Mouse (Mus musculus) mouse trophoblast stem cell (cell line): ENCODE measurements around the gene Sort1.

Experiments
- in situ Hi-C, 2 experiments: fragments of 300-500 bp; cut with MseI, MboI; formaldehyde crosslinking; loops; 2 replicates in 1 of 2; 3 replicates in 1 of 2; pipeline ENCODE4 v1.15.1; 2025

Gene Sort1

DNA sequence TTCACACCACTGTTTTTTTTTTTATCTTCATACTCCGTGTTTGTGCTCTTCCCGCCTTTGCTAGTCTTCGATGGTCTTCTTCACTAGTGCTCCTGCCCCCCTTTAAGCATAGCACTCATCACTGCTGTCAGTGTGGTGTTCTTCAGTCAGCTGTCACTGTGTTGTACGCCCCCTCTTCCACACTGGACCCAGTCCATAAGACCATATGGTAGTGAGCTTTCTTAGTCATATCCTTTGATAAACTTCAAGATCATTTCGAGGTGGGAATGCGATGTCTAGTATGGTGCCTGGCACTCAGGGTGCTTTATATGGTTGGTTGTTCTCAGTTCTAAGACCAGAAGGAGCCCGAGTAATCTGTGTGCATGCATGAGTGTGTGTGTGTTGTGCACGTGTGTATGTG, 43.4 kb downstream of the Sort1 start:
- in situ Hi-C loops = no loop called here

DNA sequence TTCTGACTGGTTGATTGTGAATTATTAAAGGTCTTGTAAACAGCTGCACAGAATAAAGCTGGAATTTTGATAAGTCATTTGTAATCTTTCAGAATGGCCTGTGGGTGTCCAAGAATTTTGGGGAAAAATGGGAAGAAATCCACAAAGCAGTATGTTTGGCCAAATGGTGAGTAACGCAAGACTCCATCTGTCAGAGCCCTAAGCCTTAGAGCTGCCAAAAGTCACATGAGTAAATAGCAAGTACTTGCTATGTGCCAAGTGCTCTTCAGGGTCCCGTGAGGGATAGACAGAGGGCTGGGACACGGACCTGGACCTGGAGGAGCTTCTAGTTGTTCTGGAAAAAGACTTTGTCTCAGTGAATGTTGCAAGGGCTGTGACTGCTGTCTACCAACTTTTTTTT, 44.0 kb downstream of the Sort1 start:
- in situ Hi-C loops = no loop called here

DNA sequence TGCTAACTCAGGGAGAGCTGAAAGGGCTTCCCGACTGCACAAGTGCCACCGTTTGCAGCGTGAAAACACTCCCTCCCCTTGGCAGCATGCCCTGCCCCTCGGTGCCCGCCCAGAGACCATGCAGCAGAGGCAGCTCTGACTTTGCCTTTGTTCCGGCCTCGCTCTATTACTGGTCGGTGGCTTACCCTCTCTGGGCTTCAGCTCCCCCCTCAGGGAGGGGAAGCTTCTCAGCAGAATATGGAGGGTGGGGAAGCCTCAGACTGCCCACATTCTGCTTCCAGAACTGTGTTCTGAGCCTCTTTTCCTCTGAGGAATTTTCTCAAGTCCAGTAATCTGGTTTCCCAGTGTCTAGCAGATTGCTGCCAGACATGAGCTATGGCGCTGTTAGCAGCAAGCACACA, 44.6 kb downstream of the Sort1 start:
- in situ Hi-C loops = no loop called here

DNA sequence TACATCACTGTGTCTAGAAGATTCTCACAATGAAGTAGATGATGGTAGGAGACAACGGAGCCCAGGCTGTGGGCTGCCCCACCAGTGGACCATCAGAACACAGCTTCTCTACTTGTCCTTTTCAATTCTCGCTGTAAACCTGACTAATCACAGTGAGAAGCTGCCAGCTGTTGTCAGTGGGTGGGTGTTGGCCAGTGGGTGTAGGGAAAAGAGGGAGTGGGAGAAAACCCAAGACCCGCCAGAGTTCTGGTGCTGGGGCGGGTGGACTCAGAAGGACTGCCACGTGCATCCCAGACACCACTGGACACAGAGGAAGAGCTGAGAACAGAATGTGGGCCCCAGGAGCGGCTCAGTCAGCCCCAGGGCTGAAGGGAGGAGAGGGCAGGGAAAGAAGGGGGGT, 46.9 kb downstream of the Sort1 start:
- in situ Hi-C loops = no loop called here

DNA sequence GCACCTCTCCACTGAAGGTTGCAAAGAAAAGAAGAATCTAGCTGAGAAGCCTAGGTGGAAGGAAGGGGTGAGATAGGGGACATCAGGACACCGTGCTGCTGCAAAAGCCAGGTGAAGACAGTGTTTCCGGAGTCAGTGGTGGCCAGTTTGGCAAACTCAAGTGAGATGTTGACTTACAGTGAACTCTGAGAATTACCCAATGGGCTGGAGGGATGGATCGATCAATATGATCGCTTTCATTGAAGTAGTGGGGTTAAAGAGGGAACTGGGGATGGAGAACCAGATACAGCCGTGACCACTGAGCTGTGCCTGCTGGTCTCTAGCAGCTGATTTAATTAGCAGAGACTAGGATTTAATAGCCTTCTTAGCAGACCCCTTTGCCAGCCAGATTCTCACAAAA, 53.0 kb downstream of the Sort1 start:
- in situ Hi-C loops = no loop called here

DNA sequence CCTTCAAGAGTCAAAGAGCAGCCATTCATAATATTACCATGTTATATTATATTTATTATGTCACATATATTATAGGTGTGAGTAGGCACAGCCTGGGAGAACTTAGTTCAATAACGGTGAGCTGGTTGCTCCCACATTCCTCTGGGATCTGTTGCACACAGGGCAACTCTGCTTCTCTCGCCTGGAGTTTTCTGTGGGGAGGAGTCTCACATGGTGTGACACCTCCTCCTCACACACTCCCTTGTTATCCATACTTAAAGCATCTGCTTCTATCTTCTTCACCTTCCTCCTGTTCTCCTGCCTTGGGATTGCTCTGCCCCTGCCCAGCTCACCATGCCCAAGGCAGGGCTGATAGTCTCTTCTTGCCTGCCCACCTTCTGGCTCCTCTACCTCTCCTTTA, 57.2 kb downstream of the Sort1 start:
- in situ Hi-C loops = no loop called here

DNA sequence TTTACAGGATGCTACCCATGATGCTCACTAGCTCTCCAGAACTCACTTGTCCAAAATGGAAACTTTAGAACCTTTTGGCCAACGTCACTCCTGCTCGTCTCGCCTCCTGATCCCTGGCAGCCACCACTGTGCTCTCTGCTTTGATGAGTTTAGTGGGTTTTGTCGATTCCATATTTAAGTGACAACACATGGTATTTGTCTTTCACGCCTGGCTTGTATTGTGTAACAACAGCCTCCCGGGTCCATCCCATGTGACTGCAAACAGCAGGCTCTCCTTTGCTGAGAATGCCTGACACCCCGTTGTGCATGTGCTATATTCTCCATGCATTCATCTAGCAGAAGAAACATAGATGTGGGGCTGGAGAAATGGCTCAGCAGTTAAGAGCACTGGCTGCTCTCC, 58.3 kb downstream of the Sort1 start:
- in situ Hi-C loops = no loop called here

DNA sequence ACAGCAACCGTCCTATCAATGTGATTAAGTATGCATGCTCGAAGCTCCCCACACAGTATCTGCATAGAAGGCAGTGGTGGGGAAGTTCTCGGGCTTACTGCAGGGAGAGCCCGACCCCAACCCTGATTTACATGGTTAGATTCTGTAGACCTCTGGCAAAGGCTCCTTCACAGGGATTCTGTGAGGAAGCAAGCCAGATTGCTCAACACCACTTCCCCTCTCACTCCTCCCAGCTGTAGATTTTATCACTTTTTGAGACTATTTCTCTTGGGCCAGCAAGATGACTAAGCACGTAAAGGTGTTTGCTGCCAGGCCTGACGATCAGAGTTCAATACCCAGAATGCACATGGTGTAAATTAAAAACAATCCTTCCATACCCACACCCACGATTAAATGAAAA, 62.0 kb downstream of the Sort1 start:
- in situ Hi-C loops = no loop called here

DNA sequence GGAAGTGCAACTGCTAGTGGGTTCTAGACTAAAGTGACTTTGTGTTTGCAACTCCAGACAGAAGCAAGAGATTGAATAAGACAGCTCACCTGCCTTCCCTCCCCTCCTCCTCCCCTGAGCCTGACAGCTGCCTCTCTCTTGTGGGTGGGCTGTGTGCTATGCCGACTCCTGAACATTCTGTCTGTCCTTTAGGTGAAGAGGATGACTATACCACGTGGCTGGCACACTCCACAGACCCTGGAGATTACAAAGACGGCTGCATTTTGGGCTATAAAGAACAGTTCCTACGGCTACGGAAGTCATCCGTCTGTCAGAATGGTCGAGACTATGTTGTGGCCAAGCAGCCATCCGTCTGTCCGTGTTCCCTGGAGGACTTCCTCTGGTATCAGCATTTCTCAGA, 64.5 kb downstream of the Sort1 start:
- in situ Hi-C loops = no loop called here

DNA sequence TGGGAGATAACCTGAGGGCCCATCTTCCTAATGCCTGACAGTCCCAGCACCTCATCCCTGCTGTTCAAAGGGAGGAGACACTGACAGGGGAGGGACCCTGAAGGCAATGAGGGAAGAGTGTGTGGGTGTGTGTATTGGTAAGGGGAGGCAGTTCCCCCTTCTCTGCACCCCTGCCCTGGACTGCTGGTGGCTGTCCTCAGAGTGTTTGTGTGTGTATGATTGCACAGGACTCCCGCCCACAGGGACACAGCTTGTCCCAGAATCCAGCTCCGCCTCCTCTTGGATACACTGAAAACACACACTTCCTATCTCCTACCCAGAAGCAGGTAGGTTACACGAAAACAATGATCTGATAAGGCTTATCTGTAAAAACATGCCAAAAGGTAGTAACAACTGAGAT, 71.4 kb downstream of the Sort1 start:
- in situ Hi-C loops = no loop called here

DNA sequence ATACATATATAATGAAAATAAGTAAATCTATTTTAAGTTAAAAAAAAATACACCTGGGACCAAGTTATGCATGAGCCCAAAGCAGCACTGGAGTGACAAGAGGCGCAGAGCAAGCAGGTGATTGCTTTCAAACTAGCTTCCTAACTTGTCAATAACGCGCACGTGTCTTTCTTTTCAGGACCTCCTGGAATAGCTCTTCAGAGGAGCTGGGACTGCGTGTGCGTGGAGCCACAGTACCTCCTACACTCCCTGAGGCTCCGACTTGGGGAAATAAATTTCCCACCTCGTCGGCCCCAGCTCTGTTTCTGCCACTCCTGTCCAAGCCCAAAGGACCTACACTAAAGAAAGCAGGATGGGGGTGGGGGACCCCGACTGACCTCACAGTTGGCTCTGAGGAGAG, 73.2 kb downstream of the Sort1 start:
- in situ Hi-C loops = no loop called here

DNA sequence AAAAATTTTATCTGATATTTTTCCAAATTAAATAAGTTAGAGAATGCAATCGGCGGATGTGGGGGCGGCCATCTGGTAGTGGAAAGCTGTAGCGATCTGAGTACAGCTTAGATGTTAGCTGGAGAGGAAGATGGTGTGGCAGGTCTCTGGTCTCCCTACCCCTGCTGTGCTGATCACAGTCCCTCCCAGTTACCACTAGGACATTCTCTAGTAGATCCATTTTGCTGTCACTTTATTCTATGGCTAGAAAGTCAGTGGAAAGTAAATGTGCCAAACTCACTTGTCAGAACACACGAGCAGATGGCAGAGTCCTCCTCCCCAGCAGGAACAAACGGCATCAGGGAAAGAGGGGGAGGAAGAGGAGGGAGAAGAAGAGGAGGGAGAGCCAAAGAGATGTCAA, 74.6 kb downstream of the Sort1 start:
- in situ Hi-C loops = no loop called here

DNA sequence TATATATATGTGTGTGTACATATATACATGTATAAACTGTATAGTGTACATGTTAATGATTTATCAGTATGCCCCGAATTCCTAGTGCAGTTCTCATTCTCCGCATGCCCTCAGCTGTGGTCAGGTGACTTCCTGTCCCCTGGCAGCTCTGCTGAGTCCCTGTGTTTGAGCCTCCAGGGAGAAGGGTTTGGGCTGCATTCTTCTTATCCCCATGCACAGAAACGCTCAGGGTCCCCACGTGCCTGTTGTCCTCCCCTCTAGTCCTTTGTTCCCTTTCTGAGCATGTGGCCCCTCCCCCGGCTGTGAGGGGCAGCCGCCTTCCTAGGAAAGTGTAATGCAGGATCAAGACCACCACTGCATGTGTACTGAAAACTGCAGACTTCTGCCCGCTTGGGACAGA, 77.0 kb downstream of the Sort1 start:
- in situ Hi-C loops = no loop called here

DNA sequence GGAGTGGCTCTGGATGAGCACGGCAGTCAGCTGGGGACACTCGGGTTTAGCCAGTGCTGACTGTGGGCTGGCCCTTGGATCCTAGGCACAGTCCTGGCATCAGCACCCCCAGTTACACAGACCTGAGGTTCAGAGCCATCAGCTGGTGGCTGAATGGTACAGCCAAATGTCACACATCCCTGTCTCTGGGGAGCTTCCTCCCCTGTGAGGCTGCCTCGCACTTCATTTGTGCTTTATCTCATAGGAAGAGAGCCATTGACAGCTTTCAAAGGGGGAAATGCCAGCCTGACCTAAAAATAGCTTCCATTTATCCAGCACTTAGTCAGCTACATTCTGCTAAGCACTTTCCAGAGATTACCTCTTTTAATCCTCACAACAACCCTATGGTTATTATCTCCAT, 79.7 kb downstream of the Sort1 start:
- in situ Hi-C loops = no loop called here

DNA sequence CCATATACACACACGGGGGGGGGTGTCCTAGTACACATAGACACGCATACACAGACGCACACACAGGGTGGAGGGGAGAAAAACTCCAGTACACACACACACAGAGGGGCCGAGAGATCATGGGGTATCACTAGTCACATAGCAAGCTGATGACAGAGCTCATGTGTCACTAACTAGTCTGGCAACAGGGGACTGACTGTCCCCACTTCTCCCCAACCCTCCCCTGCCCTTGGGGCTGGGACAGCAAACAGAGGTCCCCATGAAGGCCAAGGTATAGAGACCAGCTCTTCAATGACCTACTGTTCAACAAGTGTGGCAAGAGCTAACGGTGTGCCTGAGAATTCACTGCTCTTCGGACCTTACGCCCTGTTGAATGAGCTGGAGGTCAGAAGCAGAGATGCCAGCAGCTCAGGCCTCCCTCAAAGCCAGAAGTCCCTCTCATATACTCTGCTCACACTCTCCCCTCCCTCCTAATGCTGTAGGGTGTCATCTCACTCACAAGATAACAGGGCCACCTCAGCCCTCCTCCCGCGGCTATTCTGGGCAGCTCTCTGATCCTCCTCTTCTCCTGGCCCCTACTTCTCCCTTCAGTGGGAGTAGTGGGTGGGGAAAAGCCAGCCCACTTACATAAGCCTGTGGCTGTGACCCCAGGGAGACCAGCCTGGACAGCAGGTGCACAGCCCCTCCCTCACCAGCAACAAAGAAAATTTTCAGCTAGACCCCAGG, 80.6 kb downstream of the Sort1 start, which contains the start of gene Mybphl:
Mybphl (plus strand) TSS at position 642 of the 726 bp plus-strand sequence.
- in situ Hi-C loops = no loop called here

DNA sequence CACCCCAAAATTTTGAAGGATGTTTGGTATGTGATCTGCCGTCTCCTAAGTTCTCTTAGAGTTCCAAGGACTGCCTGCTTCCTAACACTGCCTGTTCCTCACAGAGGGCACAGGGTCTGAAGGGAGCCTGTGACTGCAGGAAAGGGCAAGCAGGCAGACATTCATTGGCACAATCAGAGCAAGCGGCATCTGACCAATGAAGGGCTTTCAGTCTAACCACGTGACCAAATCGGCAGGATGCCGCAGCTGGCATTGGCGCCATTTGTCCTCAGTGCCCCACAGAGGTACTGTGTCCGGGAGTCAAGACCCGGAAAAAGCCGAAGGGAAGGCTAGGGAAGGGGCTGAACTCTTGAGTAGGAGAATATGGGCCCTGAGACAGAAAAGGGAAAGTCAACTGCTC, 83.3 kb downstream of the Sort1 start:
- in situ Hi-C loops = no loop called here

DNA sequence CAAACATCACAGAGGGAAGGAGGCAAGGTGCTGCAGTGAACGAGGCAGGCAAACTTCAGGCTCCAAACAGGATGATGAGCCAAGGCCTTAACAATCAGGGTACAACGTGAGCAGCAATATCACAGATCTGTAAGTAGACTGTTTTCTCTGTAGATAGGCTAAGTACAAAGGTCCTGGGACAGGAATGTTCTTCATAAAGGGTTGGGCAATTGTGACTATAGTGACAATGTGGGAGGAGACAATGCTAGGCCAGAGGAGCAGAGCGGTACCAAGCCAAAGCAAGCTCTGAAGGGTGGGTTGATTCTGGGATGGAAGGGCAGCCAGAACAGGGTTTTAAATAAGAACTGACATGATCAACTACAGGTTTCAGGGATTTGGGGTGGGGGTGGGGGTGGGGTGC, 83.9 kb downstream of the Sort1 start:
- in situ Hi-C loops = no loop called here

DNA sequence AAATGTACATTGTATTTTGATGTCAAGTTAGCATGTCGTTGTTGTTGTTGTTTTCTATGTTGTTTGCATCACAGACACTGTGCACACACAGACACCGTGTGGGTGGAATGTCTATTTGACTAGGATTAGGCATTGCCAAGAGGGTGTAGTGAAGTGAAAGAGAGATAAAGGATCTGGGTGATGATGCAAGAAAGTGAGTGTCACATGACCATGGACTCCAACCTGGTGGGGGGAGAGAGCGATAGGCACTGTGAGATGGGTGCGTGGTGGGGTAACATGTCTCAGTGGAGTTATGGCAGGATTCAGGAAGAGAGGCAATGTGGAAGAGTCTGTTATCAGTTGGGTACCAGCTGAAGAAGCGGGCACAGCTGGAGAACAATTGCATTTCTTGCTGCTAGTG, 84.8 kb downstream of the Sort1 start:
- in situ Hi-C loops = no loop called here

DNA sequence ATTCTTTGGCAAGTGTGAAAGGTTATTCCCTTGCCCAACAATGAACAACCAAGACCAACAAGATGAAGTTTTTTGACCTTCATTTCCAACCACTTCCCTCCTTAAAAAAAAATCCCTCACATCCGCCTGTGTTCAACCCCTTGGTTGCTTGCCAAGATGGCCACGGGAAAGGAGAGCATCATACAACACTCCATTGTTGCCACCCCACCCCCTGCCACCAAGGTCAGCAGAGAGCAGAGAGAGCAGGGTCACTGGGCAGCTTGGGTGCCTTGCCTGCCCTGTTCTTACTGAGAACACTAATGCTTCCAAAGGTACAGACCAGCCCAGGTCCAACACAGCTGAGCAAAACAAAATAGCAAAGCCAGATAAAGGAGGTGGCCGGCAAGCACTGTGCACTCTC, 88.4 kb downstream of the Sort1 start:
- in situ Hi-C loops = no loop called here

DNA sequence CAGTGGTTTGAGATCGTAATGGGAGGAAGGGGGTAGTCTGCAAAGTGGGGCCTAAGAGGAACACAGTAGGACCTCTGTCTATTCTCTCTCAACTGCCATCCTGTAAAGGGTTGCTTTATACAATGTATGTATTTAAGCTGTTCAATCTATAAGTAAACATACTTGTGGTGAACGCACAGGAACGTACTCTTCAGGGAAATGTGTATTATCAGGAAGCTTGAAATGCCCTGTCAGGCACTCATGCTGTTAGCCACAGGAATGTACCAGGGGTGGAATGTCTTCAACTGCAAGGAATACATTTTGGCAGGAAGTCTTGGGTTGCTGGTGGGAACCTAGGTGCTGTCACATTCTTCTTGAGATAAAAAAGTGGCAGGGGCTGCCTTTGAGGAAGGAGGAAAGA, 88.8 kb downstream of the Sort1 start:
- in situ Hi-C loops = no loop called here

DNA sequence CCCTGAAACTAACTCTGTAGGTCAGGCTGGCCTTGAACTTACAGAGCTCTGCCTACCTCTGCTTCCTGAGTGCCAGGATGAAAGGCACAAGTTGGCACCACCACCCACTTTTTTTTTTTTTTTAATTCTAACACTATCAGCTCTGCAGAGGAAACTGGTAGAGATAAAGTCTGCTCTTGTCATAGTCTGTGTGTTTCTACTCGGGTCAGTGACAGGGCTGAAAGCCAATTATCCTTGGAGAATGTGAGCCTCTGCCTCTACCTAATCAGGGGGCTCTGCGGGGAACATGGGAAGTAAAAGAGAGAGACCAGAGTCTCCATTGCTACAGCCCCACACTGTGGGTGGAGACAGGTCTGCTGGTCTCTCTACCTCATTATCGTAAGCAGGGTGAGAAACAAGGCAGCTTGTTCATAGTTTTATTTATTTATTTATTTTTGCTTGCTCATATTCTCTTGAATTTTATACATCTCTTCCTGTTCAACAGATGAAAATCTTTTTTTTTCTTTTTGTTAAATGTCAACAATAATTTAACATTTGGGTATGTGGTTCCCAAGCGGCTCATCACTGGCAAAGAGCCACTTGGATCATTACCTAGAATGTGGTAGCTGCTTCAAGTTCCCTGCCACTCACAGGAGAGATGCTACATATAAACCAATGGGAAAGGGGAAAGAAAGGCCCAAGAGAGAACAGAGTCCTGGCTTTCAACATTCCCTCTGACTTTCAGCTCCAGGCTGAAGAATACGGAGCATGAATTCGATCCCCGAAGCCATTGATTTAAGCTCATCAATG, 95.2 kb downstream of the Sort1 start:
- in situ Hi-C loops = no loop called here

DNA sequence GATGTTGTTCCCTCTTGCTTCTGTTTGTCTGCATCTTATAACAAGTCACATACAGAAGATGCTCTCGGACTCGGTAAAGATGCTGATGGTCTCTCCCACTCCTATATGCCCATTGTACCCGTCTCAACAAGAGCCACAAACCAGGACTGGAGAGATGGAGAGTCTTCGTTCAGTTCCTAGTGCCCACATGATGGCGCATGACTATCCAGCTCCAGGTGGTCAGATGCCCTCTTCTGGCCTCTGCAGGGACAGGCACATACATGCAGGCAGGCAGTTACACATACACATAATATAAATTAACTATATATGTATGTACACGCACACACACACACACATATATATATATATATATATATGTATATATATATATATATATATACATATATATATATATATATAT, 96.8 kb downstream of the Sort1 start:
- in situ Hi-C loops = no loop called here
